Mouse (Mus musculus) testis, adult 10 weeks (tissue): ENCODE results near the gene Olfr541. TPM values are rescaled to one million over a fixed set of nuclear protein-coding genes. Genes with fewer than 3 reads are reported as not detected.

ENCODE experiments used
- polyA plus RNA-seq: library from polyadenylated mRNA; stranded (reverse); fragments of 350-450 nt; fragmentation: Illumina TruSeq; extraction: RNeasy Lipid Tissue Mini Kit (QIAGEN cat#74804); gene quantifications from one replicate; pipeline ENCODE4 v1.2.3, GENCODE M21; 2014; ENCODE audit warnings: low read depth, low replicate concordance

The Olfr541 gene
- polyA plus RNA-seq: not detected

GRCm38 (mm10) chr7:140696967-140697366, at the start of gene Olfr541:
Olfr541 (plus strand) TSS chr7:140697267.

GRCm38 (mm10) chr7:140659630-140660029, 37.4 kb upstream of the Olfr541 start, which contains the start of gene Olfr539:
Olfr539 (plus strand) TSS chr7:140659930.

GRCm38 (mm10) chr7:140681651-140682050, 15.4 kb upstream of the Olfr541 start, which contains the start of gene Olfr45:
Olfr45 (plus strand) TSS chr7:140681951.

Other genes with a start within 250 kb of the Olfr541 start
- not detected for gene Olfr533, start 233.9 kb upstream of the Olfr541 start, polyA plus RNA-seq
- gene Olfr535, start 213.1 kb upstream of the Olfr541 start, polyA plus RNA-seq: not detected
- gene Olfr536, start 189.9 kb upstream of the Olfr541 start, polyA plus RNA-seq: not detected
- gene Olfr538, start 129.4 kb upstream of the Olfr541 start, polyA plus RNA-seq: not detected
- 0.69 TPM for gene Olfr46, start 96.0 kb upstream of the Olfr541 start, polyA plus RNA-seq
- not detected for gene Olfr61, start 68.3 kb upstream of the Olfr541 start, polyA plus RNA-seq
- gene Olfr53, start 50.8 kb upstream of the Olfr541 start, polyA plus RNA-seq: not detected
- 0.08 TPM for gene Olfr539, start 37.3 kb upstream of the Olfr541 start, polyA plus RNA-seq
- not detected for gene Olfr45, start 15.3 kb upstream of the Olfr541 start, polyA plus RNA-seq
- 1.8 TPM for gene Cyp2e1, start 66.5 kb downstream of the Olfr541 start, polyA plus RNA-seq
- gene Syce1, start 90.6 kb downstream of the Olfr541 start, polyA plus RNA-seq: 395 TPM
- 5.9 TPM for gene Zfp941, start 124.9 kb downstream of the Olfr541 start, polyA plus RNA-seq
- gene Urah, start 137.8 kb downstream of the Olfr541 start, polyA plus RNA-seq: not detected
- gene Scgb1c1, start 148.3 kb downstream of the Olfr541 start, polyA plus RNA-seq: not detected
- 8.1 TPM for gene Odf3, start 150.5 kb downstream of the Olfr541 start, polyA plus RNA-seq
- gene Gm45785, start 159.1 kb downstream of the Olfr541 start, polyA plus RNA-seq: not detected
- 2.5 TPM for gene Ric8a, start 159.7 kb downstream of the Olfr541 start, polyA plus RNA-seq
- gene Bet1l, start 160.3 kb downstream of the Olfr541 start, polyA plus RNA-seq: 4.3 TPM
- 142 TPM for gene Psmd13, start 184.7 kb downstream of the Olfr541 start, polyA plus RNA-seq
- gene Sirt3, start 185.0 kb downstream of the Olfr541 start, polyA plus RNA-seq: 9.5 TPM
- gene Cox8b, start 203.2 kb downstream of the Olfr541 start, polyA plus RNA-seq: not detected
- not detected for gene Nlrp6, start 223.6 kb downstream of the Olfr541 start, polyA plus RNA-seq
- 0.11 TPM for gene Pgghg, start 244.1 kb downstream of the Olfr541 start, polyA plus RNA-seq